29 mouse cellular contexts compared by ENCODE assay signal in the genomic region with DNA sequence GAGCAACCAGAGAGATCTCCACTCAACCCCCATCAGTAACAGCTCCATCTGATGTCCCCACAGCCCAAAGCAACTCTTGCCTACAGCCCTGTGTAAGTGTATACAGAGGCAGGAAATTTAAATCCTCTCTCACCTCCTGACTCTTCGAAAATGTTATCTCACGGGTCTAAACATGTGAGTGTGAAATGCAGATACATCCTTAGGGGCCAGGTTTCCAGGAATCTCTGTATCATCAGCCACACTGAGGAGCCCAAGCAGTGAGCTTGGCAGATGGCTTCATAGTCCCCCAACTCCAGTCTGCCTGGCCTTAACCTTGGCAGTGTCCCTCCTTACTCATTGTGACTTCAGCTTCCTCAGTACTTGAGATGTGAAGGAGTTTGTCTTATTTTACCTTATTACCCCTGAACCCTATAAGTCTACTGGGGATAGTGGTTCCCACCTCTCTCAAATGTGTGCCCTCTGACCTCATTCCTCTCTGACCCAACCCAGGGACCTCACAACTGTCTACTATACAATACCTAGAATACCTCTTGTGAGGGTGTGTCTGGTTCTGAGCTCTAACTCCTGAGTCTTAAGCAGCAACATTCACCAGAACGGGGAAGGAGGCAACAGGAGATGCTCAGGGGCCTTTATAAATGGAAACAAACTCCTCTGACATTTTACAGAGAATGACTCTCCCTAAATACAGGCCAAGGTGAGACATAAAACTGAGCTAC.
A peak's percentile ranks its signal among the peaks of the same experiment; 100 is the strongest.
DNase-seq lines count a peak whose midpoint lies in the region; ATAC-seq and TF ChIP-seq lines count a peak whose summit lies in the region.
"Had no signal": no experiment of that assay in that cellular context is flagged by ENCODE, and none has a peak within 500 bp of the region (broad histone marks: within the 10 kb centered on the region; RNA-seq: fewer than 3 reads in every experiment).

No protein-coding gene starts in this region.

- peak; percentile 86 for TF ChIP-seq EP300 in liver, embryonic 14.5 days (IDR thresholded peaks at IDR 0.05; ENCODE audit: low read depth)

- no peak for DNase-seq in heart, adult 9 months (ENCODE audit: low spot score in 2 of 2)
- peak; percentile 70 to 71 (median 71) for DNase-seq in liver, embryonic 14.5 days (ENCODE audit: low read depth in 3 of 3, low spot score in 3 of 3)
- no peak for DNase-seq in urinary bladder, postnatal 10 days (ENCODE audit: low spot score)
- DNase-seq: adrenal gland, postnatal 36 days; cerebellum, adult 11-12 months; cerebellum, adult 9-11 months; embryo, embryonic 11 days; forebrain, postnatal 0 days; kidney, adult 18-20 months; kidney, postnatal 36 days; left cerebral cortex, postnatal 4 days; lung, embryonic 14.5 days; lung, postnatal 14 days; retina, postnatal 1 day; right cerebral cortex, postnatal 14 days; thymus, adult 18-20 months; thymus, postnatal 25 days had no signal

- H3K27ac ChIP-seq in heart, embryonic 12.5 days (ENCODE audit: poor library complexity, severe bottlenecking) = no peak overlapping the region
- peak overlapping the region; percentile 82 for H3K27ac ChIP-seq in liver, embryonic 14.5 days
- H3K27ac ChIP-seq: embryonic facial prominence, embryonic 12.5 days; forebrain, embryonic 12.5 days; hindbrain, embryonic 15.5 days; layer of hippocampus, adult 2 months; midbrain, embryonic 10.5 days; midbrain, embryonic 15.5 days; neural tube, embryonic 15.5 days had no signal

- H3K27me3 ChIP-seq in heart, embryonic 12.5 days (replicated peaks) = no peaks in the 10 kb centered on the region; the same call in 1 of the 2 replicates
- no peaks in the 10 kb centered on the region for H3K27me3 ChIP-seq in liver, embryonic 14.5 days (ENCODE audit: control insufficient read depth, insufficient read depth, low read length)
- H3K27me3 ChIP-seq: embryonic facial prominence, embryonic 12.5 days; forebrain, embryonic 12.5 days; hindbrain, embryonic 15.5 days; midbrain, embryonic 15.5 days; neural tube, embryonic 15.5 days had no signal

- WGBS in heart, embryonic 12.5 days = 53% methylated on average over 3 of the region's 3 CpGs
- 14% methylated on average over 3 of the region's 3 CpGs for WGBS in liver, embryonic 14.5 days (ENCODE audit: insufficient replicate concordance)

- peak; percentile 50; the same call in 1 of the 2 replicates for ATAC-seq in heart, embryonic 12.5 days (ENCODE audit: insufficient number of reproducible peaks, low FRiP score)
- peak; percentile 44; the same call in 1 of the 2 replicates for ATAC-seq in erythroid progenitor cell, adult 5-6 weeks (replicated peaks; ENCODE audit: low FRiP score, poor library complexity, severe bottlenecking)
- ATAC-seq in liver, embryonic 14.5 days (ENCODE audit: insufficient read depth) = peak; percentile 87
- ATAC-seq in cerebellum, adult (ENCODE audit: insufficient number of reproducible peaks, low FRiP score, low TSS enrichment) = no peak
- no peak for ATAC-seq in CD4-positive, CD25-positive, alpha-beta regulatory T cell, adult 4 months
- ATAC-seq: forebrain, postnatal 0 days; midbrain, embryonic 15.5 days had no signal

- no peak for TF ChIP-seq CTCF in liver, embryonic 14.5 days (IDR thresholded peaks at IDR 0.05; ENCODE audit: low read depth)

- H3K4me1 ChIP-seq in heart, embryonic 12.5 days (replicated peaks) = peaks cover 26% of the 10 kb centered on the region
- H3K4me1 ChIP-seq in liver, embryonic 14.5 days (replicated peaks; ENCODE audit: control insufficient read depth in 2 of 2, insufficient read depth in 2 of 2, low read length in 1 of 2) = peaks cover 15 to 36% of the 10 kb centered on the region in 2 experiments
- H3K4me1 ChIP-seq: forebrain, embryonic 12.5 days; midbrain, embryonic 10.5 days had no signal

- H3K4me2 ChIP-seq in heart, embryonic 12.5 days = no peak overlapping the region
- peak overlapping the region; percentile 50 for H3K4me2 ChIP-seq in liver, embryonic 14.5 days (ENCODE audit: low read depth)
- H3K4me2 ChIP-seq: embryonic facial prominence, embryonic 12.5 days; forebrain, embryonic 12.5 days; hindbrain, embryonic 15.5 days; lung, embryonic 14.5 days; midbrain, embryonic 15.5 days; neural tube, embryonic 15.5 days had no signal

- H3K36me3 ChIP-seq in heart, embryonic 12.5 days = no peaks in the 10 kb centered on the region
- H3K36me3 ChIP-seq in liver, embryonic 14.5 days (replicated peaks; ENCODE audit: control insufficient read depth, insufficient read depth, low read depth) = no peaks in the 10 kb centered on the region
- H3K36me3 ChIP-seq: embryonic facial prominence, embryonic 12.5 days; forebrain, embryonic 12.5 days; hindbrain, embryonic 10.5 days; hindbrain, embryonic 15.5 days; midbrain, embryonic 10.5 days; midbrain, embryonic 15.5 days; neural tube, embryonic 15.5 days had no signal

- no peaks in the 10 kb centered on the region for H3K9me3 ChIP-seq in heart, embryonic 12.5 days (replicated peaks)
- no peaks in the 10 kb centered on the region for H3K9me3 ChIP-seq in liver, embryonic 14.5 days (ENCODE audit: control insufficient read depth, low read length)
- H3K9me3 ChIP-seq: embryonic facial prominence, embryonic 12.5 days; forebrain, embryonic 12.5 days; hindbrain, embryonic 10.5 days; hindbrain, embryonic 15.5 days; midbrain, embryonic 10.5 days; midbrain, embryonic 15.5 days; neural tube, embryonic 15.5 days had no signal

- H3K9ac ChIP-seq in heart, embryonic 12.5 days = no peak overlapping the region
- peak overlapping the region; percentile 72 for H3K9ac ChIP-seq in liver, embryonic 14.5 days (replicated peaks)
- H3K9ac ChIP-seq: embryonic facial prominence, embryonic 12.5 days; forebrain, embryonic 12.5 days; forebrain, postnatal 0 days; hindbrain, embryonic 15.5 days; lung, embryonic 14.5 days; midbrain, embryonic 15.5 days; neural tube, embryonic 15.5 days had no signal

- H3K4me3 ChIP-seq in heart, embryonic 12.5 days = no peak overlapping the region
- H3K4me3 ChIP-seq in liver, embryonic 14.5 days (ENCODE audit: insufficient read depth in 1 of 2, low read depth in 2 of 2, low read length in 2 of 2) = peak overlapping the region; percentile 50 to 75
- H3K4me3 ChIP-seq: embryonic facial prominence, embryonic 12.5 days; forebrain, embryonic 12.5 days; hindbrain, embryonic 10.5 days; hindbrain, embryonic 15.5 days; layer of hippocampus, adult 2 months; midbrain, embryonic 10.5 days; midbrain, embryonic 15.5 days; neural tube, embryonic 15.5 days had no signal

Comparison
In these comparisons a context has a peak if more than half of its experiments do, and no peak if none do; other contexts are left out.
1. ATAC-seq: peak in heart, embryonic 12.5 days (single experiment), erythroid progenitor cell, adult 5-6 weeks (single experiment) and liver, embryonic 14.5 days (single experiment); none in cerebellum, adult (single experiment) and CD4-positive, CD25-positive, alpha-beta regulatory T cell, adult 4 months (single experiment).
2. DNase-seq: peak in liver, embryonic 14.5 days (3 of 3); none in heart, adult 9 months (0 of 2) and urinary bladder, postnatal 10 days (single experiment).